Mouse (Mus musculus): Measurements from ENCODE around the gene Kif26b.

Kif26b gene

DNA sequence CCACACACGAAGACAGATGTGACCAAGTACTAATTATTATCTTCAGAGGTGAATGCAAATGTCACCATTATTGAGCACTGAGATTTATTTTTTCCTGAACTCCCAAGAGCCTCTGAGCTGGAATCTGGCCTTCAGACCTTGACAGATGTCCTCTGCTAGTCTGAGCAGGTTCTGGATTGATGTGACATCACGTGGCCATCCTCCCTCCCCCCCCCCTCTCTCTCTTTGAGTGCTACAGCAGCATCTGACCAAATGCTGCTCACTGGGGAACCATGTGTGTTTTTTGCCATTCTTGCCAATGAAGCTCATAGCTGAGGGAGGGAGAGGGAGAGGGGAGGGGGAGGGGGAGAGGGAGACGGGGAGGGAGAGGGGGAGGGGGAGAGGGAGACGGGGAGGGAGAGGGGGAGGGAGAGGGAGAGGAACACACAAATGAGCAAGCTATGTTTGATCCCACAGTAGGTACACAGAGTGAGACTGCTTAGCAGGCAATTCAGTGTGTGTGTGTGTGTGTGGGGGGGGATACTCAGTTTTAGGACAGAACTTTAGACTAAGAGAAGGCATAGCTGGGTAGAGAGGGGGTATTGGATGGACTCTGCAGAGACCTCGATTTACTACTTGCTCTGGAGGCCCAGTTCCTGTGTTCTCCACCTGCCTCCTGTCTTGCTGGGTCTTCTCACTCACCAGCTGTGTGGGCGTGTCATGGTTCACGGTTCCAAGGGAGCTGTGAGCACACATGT lies 241.9 kb downstream of the Kif26b start:
- DNase-seq (ENCODE audit: low read depth, low spot score), result no peak

DNA sequence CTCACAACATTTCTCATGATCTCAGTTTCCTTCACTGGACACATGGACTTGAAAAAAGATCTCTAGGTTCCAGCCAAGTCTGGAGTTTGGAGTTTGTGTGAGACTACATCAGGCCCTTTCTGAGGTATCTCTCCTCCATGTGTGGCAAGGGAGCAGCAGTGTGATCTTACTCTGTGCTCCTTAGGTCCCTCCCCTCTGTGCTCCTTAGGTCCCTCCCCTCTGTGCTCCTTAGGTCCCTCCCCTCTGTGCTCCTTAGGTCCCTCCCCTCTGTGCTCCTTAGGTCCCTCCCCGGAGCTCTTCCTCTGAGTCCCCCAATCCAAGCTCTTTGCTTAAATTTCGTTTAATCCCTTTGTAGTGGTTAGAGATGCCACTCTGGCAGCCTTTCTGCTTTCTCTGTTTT lies 250.8 kb downstream of the Kif26b start:
- DNase-seq (ENCODE audit: low read depth, low spot score), result no peak

DNA sequence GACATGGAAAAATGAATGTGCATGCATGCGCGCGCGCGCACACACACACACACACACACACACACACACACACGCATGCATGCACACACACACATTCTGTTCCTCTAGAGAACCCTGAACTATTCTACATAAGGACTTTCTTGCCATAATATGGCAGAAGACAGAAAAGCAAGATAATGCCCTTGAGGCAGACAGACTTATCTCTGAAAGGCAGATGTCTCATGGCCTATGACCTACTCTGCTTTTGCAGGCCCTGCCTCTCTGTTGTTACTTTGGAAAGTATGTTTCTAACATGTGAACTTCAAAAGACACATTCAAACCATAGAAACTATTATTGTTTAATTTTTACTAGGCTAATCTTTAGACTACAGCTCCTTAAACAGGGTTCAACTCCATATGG lies 255.1 kb downstream of the Kif26b start:
- no peak for DNase-seq (ENCODE audit: low read depth, low spot score)

DNA sequence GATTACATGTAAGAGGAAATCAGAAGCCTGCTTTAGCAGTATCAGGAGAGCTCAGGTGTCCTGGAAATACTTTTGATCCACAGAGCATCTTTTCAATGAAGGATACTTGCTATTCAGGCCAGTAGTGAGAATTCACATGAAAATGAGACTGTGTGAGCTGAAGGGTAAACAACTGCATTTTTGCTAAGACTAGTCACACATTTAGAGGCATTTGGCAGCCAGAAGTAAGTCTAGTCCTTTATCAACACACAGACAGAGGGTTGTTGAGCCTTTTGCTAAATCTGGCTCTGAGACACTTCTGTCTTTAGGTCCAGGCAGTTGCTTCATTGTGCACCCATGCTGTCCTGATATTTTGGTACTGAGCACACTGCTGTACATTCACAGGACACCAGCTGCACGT lies 262.3 kb downstream of the Kif26b start:
- no peak for DNase-seq (ENCODE audit: low read depth, low spot score)

DNA sequence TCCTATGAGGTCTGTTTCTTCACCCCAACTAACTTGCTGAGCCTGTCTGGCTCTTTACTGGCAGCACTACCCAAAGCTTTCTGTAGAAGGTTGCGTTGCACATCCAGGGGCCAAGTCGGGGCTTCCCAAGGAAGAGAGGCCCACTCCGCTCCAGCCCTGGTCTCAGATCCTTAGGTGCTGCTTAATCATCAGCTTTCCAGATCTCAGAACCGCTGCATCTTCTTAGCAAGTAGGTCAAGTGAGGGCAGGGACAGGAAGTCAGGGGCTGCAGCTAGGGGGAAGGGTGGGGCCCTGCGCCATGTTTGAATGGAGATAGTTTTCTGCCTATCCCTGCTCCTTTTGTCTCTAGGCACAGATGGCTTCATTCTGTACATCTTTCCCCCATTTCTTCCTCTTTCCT lies 263.8 kb downstream of the Kif26b start:
- no peak for DNase-seq (ENCODE audit: low read depth, low spot score)

DNA sequence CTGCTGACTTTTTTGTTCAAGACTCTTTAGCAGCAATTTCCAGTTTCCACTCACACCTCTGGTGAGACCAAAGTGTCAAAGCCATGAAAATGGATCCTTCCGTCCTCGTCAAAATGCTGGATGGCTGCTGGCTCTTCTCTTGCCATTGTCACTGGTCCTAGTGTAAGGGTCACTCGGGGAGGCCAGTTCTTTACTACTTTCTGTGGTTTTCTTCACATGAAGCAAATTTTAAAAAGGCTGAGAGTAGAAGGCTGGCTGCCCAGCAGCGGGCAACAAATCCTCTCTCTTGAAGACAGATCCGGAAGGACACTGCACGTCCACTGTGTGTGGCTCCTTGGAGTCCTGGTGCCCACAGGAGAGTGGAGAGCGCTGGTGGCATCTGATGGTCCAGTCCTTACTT lies 265.9 kb downstream of the Kif26b start:
- DNase-seq (ENCODE audit: low read depth, low spot score), result no peak

DNA sequence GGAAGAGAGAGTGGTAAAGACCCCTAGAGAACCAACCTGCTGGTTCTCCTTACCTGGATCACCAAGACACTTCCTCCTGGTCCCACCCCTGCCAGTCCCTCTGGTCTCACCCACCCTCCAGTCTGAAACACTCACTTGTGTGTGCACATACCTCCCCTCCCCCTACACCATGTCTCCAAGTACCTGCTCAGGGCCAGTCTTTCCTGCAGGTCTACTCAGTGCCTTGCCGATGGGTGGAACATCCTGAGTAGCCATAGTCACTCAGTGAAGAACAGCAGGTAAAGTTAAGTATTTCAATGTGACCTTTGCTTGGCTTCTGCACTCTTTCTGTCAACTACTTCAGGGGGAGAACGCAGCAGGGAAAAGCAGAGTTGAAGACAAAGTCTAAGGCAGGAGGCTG lies 268.5 kb downstream of the Kif26b start:
- no peak for DNase-seq (ENCODE audit: low read depth, low spot score)

DNA sequence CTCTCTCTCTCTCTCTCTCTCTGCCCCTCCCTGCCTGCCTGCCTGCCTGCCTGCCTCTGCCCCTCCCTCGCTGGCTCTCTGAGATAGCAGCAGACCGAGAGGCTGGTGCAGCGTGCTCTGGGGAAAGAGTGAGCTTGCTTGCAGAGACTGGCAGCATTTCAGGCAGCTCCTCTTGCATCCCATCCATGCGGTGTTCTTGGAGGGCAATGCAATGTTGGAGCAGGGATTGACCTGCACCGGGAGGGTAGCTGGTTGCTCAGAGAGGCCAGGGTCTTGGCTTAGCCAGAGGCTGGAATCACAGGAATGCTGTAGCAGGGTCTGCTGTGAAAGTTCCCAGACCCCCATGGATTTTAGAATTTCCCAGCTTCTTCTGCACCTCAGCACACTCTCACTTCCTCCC lies 269.4 kb downstream of the Kif26b start:
- peak; percentile 31 for DNase-seq (ENCODE audit: low read depth, low spot score)

DNA sequence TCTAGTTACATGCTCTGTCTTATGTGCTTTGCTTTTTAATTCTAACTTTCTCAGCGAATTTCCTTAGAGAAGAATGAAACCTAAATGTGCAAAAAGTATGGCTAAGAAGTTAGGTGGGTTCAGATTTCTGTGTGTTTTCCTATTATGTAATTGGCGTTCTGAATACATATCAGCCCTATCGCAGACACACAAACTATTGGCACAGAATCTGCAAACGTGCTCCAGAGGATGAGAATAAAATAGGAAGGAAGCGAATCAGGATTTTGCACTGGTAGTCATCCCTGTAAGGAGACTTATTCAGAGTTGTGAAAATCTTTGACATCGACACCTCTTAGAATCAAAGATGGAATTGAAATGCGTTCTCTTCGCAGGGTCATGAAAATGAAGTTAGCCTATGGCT lies 270.0 kb downstream of the Kif26b start:
- no peak for DNase-seq (ENCODE audit: low read depth, low spot score)

DNA sequence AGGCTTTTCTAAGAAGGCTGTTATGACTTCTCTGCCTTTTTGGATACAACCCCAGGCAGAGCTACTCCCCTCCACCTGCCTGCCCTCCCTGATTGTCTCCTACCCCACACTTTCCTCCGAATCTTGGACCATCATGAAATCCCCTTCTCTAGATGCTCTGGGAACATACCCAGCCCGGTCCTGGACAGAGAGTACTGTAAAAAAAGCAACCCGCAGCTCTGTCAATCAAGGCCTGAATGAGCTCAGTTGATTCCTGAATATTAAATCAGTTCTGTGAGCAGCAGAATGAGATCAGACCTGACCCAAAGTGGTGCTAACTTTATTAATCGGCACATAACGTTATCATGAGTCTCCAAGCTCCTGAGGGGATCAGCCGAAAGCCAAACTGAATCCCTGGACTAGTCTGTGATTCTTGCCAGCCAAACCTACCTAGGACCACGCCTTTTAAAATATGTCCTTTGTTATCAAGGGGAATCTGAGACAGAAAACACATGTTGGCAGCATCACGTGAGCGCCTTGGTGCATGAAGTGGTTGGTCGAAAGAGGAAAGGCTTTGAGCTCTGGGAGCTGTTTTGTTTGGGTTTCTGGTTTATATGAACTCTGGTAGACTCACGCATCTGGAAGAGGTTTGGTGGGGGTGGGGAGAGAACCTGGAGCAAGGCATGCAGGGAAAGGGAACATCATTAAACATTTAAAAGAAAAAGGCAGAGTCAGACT lies 271.1 kb downstream of the Kif26b start:
- peak; percentile 48 for DNase-seq (ENCODE audit: low read depth, low spot score)

DNA sequence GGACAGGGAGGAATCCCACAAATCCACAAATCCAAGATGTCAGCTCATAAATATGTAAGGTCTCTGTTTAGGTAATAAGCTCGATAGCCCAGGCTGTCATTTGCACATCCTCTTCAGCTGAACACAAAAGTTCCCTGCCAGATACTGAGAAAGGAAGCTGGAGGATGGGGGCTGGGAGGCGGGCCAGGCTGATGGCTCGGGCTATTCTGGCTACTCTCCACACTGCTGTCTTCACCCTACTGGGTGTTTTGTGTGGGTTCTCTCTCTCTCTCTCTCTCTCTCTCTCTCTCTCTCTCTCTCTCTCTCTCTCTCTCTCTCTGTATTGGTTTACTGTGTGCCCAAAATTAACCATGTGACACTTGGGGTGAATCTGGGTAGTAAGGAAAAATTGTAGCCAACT lies 274.2 kb downstream of the Kif26b start:
- no peak for DNase-seq (ENCODE audit: low read depth, low spot score)

DNA sequence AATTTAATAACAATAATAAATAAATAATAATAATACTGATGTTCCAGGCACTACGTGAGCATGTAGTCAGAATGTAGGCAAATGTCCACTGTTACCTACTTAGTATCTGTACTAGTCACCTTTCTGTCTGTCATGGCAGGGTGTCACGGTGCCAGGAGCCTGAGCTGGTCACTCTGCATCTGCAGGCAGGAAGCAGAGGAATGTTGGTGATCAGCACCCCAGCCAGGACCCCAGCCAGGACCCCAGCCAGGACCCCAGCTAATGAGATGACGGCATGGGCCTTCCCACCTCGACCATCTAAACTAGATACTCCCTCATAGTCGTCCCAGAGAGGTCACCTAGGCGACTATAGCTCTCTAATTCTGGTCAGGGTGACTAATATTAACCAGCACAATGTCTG lies 288.6 kb downstream of the Kif26b start:
- DNase-seq (ENCODE audit: low read depth, low spot score), result no peak

DNA sequence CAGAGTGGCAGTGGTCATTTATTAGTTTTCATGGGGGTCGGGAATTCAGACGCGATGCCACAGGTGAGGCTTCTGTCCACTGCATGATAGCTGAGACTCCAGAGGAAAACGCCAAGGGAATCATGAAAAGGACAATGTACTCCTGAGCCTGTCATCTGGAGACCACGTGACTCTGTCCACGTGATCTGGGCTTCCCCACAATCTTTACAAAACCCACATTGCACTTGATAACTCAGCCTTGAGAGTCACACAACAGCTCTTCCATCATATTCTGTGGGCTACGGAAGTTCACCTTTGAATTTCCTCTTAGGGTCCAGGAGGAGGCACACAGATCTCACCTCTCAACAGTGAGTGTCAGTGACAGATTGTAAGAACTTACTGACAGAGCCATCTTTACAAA lies 290.1 kb downstream of the Kif26b start:
- no peak for DNase-seq (ENCODE audit: low read depth, low spot score)

DNA sequence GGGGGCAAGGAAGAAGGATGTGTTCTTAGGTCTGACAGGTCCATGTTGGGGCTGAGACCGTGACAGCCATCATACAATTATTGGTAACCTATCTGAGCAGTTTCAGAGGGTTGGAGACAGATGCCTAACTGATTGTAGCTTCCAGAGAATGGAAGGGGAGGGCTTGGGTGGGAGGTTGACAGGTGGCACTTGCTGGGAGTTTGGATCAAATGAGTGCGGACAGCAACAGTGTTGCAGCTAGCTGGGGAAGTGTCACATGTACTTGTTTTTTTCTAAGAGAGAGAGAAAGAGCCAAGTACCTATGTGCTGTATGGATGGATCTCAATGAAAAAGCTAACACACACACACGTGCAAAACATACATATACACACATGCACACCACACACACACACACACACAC lies 291.2 kb downstream of the Kif26b start:
- DNase-seq (ENCODE audit: low read depth, low spot score), result no peak

DNA sequence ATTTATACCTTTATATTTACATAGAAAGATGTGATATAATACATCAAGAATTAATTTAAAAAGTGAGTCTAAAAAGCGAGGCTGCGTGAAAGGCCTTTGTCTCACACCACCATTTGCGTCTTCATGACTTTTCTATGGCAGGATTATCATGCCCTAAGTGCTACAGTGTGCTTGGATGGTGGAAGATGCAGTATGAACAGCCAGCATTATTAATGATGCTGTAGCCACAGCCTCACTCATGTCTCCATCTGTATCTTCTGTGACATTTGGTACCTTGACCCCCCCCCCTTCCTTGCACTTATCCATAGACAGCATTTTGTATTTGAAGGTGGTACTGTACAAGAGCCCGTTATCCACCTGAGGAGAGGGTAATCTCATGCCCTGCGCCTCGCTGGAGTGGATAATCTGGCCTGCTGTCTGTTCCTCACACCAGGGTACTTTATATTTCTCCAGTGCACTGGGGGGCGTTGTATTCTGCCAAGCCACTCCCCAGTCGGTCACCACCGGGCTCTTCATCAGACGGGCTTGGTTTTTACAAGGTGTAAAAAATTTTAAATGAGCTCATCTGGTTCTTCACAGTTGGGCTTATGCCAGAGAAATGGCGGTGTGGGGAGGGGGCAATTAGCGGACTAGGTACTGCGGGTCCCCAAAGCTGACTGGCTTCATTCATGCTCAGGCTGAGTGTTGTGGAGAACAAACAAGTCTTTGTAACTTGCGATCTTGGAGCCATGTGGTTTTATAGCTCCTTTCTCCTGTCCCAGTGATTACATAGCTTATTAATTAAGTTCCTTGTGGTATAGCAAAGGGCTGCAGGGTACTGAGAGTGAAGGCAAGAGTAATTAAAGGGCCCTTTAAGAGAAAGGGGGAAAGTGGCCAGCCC lies 291.9 kb downstream of the Kif26b start:
- no peak for DNase-seq (ENCODE audit: low read depth, low spot score)

DNA sequence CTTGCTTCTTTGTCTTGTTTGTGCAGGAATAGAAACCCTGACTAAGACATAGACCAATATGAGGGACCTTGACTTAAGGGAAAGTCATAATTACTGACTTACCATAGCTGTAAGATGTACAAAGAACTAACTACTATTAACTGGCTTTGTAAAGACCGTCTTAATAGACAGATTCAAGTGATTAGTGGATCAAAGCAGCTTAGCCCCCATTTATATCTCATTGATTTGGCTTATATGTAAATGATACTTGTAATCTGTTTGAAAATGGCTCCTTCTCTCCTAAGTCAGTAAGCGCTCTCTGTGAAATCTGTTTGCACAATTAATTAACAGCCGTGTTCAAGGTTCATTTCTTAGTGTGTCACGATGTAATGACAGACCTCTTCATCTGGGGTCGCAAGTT lies 295.9 kb downstream of the Kif26b start:
- DNase-seq (ENCODE audit: low read depth, low spot score), result no peak

DNA sequence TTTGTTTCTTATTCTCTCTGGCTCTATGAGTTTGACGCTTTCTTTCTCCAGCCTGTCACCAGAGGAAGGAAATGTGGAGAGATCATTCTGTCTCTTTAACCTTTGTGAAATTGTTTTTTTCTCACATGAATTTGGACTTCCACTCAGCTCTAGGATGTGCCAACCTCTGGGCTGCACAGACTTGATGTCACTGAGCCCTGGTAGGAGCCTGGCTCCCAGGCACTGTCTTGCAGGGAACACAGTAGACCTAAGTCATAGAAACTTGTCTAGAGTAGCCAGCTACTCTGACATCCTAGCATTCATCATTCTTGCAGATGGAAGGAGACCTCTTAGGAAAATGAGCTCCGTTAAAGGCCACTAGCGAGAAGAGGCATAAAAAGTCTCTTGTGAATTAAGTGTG lies 298.3 kb downstream of the Kif26b start:
- no peak for DNase-seq (ENCODE audit: low read depth, low spot score)

DNA sequence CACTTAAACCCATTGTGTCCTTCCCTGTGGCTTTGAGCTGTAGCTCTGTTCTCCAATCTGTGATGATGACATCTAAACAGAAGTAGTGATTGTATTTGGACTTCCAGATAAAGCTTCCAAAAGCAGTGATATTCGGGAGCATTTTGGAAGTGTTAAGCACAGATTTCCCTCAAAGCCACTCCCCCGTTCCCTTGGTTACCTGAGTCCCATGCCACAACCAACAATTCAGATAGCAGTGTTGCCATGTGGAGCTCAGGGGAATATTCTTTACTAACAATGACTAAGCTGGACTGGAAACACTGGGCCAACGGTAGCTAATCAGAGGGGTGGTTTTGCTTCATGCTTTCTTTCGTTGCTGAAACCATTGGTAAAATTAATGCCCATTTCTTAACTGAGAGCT lies 300.5 kb downstream of the Kif26b start:
- DNase-seq (ENCODE audit: low read depth, low spot score), result no peak

DNA sequence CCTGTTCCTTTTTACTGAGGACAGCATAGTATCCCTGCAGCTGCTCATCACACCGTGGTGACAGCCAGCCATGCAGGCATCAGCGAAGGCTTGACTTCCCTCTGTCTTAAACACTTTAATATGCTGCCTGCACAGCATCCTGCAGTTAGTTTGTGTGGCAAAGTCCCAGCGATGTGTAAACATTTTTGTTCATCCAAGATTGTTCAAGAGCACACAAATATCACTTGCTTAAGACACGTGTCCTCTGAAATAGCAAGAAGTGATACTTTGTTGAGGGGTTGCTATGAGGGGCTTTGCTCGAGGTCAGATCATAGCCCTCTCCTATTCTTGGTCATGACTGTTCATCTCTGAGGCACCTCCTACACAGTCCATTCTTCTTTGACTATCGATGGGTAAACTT lies 303.6 kb downstream of the Kif26b start:
- no peak for DNase-seq (ENCODE audit: low read depth, low spot score)

DNA sequence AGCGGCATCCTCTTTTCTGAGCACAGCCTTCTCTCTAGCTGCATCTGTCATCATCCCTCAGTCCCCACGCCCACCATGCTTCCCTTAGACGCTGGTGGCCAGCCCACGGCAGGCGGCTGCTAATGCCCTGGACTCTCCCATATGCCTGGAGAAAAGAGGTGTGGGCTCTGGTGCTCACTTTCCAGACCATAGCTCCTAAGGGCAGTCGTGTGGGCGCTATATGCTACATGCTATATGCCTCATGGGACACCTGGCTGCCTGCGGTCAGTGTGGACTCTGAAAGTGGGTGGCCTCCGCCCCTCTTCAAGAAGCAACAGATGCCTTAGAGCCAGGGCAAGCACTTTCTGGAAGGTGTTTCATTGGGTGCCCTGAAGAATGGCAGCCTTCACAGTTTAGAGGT lies 306.9 kb downstream of the Kif26b start:
- DNase-seq (ENCODE audit: low read depth, low spot score), result no peak

DNA sequence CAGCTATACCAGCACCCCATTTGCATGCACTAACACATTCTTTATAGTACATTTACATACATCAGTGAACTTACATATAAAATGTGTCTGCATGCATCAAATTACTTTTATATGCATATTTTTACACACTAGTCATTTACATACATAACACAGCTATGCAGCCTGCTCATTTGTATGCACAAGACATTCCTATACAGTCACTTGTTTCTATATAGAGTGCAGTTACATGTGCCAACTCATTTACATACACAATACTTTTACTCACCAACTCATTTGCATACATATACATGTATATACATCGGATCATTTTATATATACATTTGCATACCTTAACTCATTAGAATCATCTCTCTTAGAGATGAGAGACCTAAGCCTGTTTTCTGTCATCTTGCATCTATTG lies 308.1 kb downstream of the Kif26b start:
- no peak for DNase-seq (ENCODE audit: low read depth, low spot score)

DNA sequence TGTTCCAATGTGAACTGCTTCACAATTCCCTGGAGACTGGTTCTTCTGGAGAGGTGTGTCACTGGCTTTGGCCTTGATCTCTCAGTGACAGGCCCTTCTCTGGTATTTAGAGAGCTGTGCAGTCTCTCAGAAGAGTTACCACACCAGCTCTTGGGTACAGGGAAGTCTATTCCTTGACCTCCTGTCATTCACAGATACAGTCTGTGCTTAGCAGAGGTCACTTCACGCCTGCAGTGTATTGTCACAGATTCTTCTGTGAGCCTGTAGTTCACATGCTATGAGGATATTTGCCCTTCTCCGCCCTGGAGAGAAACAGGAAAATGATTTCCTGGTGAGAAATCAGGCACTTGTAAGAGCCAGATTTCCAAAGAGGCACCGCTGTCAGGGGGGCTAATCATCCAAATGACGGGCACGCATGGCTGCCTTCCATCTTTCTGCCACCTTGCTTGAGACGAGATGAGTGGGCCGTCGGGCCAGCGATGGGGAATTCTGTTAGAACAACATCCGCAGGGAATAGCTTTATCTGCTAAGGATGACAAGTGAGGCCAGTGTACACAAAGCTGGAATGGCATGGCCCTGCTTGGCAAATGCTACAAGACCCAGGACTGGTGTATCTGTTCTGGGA lies 309.9 kb downstream of the Kif26b start:
- no peak for DNase-seq (ENCODE audit: low read depth, low spot score)
